Mouse (Mus musculus): ENCODE results near the gene Rnf113a2.

Gene Rnf113a2

DNA sequence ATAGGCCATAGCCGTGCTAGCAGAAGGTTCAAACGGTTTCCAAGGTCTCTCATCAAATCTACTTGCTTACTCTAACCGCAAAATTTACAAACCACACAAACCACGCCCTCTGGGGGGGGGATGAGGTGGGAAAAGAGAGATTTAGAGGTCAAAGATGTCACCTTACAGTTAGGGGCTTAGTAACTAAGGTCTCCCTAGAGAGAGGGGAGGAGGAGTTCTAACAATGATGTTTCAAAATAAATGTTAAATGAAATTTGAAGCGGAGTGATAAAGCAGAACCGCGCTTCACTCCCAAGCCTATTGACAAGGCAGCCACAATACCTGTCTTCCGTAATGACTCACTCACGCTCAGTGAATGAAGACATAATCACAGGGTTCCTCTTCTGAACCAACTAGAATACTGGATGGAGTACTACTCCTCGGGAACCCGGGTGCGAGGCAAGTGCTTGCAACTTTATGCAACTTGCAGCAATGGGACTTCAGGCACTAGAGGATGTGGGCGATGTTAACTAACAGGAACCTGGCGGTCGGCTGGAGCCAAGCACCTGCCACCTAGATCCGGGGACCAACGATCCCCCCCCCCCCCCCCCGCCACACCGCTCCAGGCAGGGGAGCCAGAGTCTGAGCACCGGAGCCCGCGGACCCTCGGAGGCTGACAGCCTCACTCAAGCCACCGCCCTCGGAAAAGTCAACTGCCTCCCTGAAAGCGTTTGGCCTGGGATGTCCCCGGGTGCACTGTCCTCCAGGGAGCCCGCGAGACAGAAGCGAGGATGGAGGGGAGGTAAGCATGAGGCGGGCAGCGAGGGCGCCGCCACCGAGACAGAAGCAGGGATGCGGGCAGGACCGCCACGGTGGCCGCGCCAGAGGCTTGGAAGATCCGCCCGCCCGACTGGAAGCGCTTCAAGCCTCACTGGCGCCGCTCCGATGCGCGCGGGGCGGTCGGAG is 8.8 kb upstream of the Rnf113a2 start:
- DNase-seq (ENCODE audit: low spot score), result no peak

GRCm38 (mm10) chr12:84408819-84409507 is 8.0 kb upstream of the Rnf113a2 start, which contains the start of the genes Entpd5 and Bbof1:
Gene Entpd5, minus strand, starts transcription at chr12:84409029.
Gene Bbof1, plus strand, starts transcription at chr12:84409071.
- peak; percentile 95 for DNase-seq (ENCODE audit: low spot score)

- no peak for DNase-seq (ENCODE audit: low spot score)
These were observed 568 bp downstream of the Rnf113a2 start for GRCm38 (mm10) chr12:84417605-84417922.

- DNase-seq (ENCODE audit: low spot score), result no peak
These were observed 7.0 kb downstream of the Rnf113a2 start for GRCm38 (mm10) chr12:84423990-84424389.

DNA sequence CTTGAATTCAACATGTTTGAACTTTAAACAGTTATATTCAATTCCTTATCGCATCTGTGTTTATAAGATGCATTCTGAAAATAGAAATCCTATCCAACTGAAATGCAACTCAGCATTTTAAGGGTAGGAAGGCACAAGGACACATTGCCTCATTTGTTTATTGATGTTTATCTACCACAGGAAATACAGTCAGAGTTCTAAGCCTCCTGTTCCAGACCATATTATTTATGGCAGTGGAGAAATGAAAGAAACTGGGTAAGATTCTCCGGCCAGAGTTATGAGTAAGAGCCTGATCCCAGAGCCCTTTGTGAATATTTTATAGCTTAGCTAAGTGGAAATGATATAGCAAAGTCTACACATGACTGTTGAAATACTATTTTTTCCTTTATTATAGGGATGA is 12.8 kb downstream of the Rnf113a2 start:
- no peak for DNase-seq (ENCODE audit: low spot score)

GRCm38 (mm10) chr12:84438697-84439096 is 21.7 kb downstream of the Rnf113a2 start:
- no peak for DNase-seq (ENCODE audit: low spot score)

DNA sequence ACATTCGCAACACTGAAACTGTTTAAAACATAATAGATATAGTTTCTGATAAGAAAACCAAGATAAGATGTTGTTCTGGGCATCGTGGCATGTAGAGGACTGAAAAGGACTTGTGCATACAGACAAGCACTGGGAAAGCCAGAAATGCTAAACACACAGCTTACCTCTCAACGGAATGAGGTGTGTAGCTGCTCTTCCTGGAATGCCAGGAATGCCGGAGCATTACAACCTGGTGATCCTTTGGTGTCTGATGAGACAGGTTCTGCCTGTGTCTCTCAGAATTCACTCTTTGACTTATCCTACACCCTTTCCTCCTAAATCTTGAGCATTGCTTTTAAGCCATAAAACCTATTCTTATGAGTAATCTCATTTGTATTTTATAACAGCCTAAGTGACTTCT is 25.5 kb downstream of the Rnf113a2 start:
- no peak for DNase-seq (ENCODE audit: low spot score)

GRCm38 (mm10) chr12:84447386-84447785 is 30.4 kb downstream of the Rnf113a2 start:
- DNase-seq (ENCODE audit: low spot score), result no peak

GRCm38 (mm10) chr12:84448181-84448580 is 31.2 kb downstream of the Rnf113a2 start:
- DNase-seq (ENCODE audit: low spot score), result no peak

- DNase-seq (ENCODE audit: low spot score), result no peak
These were observed 32.9 kb downstream of the Rnf113a2 start for GRCm38 (mm10) chr12:84449887-84450286.

DNA sequence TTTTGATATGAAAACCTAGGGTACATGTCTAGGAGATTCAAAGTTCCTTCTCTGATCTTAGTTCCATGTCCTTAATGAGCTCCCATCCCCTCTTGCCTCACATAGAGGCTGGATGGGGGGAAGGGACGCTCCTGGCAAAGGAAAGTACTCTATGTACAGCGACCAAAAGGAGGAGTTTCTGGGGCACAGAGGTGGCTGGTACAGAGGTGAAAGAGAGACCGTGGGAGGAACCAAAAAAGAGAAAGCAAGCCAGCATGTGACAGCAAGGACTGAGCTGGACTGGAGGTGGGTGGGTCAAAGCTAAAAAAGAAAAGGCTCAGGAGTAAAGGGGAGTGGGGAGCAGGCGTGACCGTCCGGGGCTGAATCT is 33.3 kb downstream of the Rnf113a2 start:
- DNase-seq (ENCODE audit: low spot score), result peak; percentile 51

GRCm38 (mm10) chr12:84450718-84451646 is 34.0 kb downstream of the Rnf113a2 start, which contains the start of the genes Aldh6a1 and Lin52:
Gene Aldh6a1, minus strand, starts transcription at chr12:84451004.
Gene Lin52, plus strand, starts transcription at chr12:84451422.
- DNase-seq (ENCODE audit: low spot score), result peak; percentile 96

DNA sequence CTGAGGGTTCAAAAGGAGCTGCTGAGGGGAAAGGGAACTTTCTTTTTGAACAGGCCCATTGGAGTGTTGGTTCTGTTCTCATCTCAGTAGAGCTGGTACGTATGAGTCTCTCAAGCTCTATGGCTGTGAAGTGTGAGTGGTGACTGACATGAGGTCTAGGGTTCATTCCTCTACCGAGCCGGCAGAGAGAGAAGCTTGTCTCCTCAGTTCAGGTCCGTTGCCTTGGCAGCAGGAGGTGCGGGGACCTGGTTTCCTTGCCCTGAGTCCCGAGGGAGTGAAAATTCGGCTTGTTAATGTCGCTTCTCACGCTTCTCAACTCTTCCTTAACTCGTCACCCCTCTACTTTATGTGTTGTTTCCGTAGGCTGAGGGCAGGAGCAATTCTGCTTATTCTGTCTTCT is 34.8 kb downstream of the Rnf113a2 start:
- no peak for DNase-seq (ENCODE audit: low spot score)

GRCm38 (mm10) chr12:84456911-84457310 is 39.9 kb downstream of the Rnf113a2 start:
- DNase-seq (ENCODE audit: low spot score), result no peak

- DNase-seq (ENCODE audit: low spot score), result no peak
These were observed 42.8 kb downstream of the Rnf113a2 start for GRCm38 (mm10) chr12:84459845-84460244.

- DNase-seq (ENCODE audit: low spot score), result no peak
These were observed 44.4 kb downstream of the Rnf113a2 start for GRCm38 (mm10) chr12:84461416-84461815.

GRCm38 (mm10) chr12:84462856-84463255 is 45.9 kb downstream of the Rnf113a2 start:
- no peak for DNase-seq (ENCODE audit: low spot score)

Data from testis, postnatal 10 days (tissue).